Mouse (Mus musculus) erythroblast, embryonic 14.5 days (primary cell): ENCODE measurements around the gene Wipi2.

ENCODE experiments used
- GATA1 ChIP-seq: IDR thresholded peaks from 2 replicates; pipeline ENCODE4 v1.6.1; 2012; ENCODE audit warnings: low read length, inconsistent platforms, mixed read lengths
- TAL1 ChIP-seq: IDR thresholded peaks from 3 replicates; pipeline ENCODE4 v1.6.1; 2012; ENCODE audit warnings: low read length, inconsistent platforms, mixed read lengths

GRCm38 (mm10) chr5:142673082-142673481, 45.6 kb downstream of the Wipi2 start:
- TF ChIP-seq GATA1 (no peak), TAL1 (no peak)
